Mouse (Mus musculus) CH12.LX (cell line): ENCODE data around the gene Pelo. TPM values are rescaled to one million over a fixed set of nuclear protein-coding genes. Genes with fewer than 3 reads are reported as not detected.
A peak's percentile ranks its signal among the peaks of the same experiment; 100 is the strongest.

Source experiments
- DNase-seq: peaks from one replicate; pipeline ENCODE4 v3.0.0-alpha.2; 2013; ENCODE audit errors: extremely low read depth
- H3K27ac ChIP-seq: 2 replicates; pipeline ENCODE4 v1.5.1; 2012; ENCODE audit warnings: low read depth, mild to moderate bottlenecking, control low read depth, moderate library complexity; ENCODE audit not compliant: insufficient read depth
- H3K27me3 ChIP-seq: replicated peaks from 2 replicates; pipeline ENCODE3; 2012; ENCODE audit warnings: inconsistent platforms
- H3K36me3 ChIP-seq, 2 experiments: replicated peaks in 1 of 2; 2 replicates each; pipeline versions ENCODE3 to v1.6.1; 2012; ENCODE audit warnings: inconsistent platforms in 1 of 2, low read length in 1 of 2, mild to moderate bottlenecking in 1 of 2, mixed read lengths in 1 of 2, moderate library complexity in 1 of 2; ENCODE audit not compliant: control insufficient read depth in 1 of 2, insufficient read depth in 1 of 2
- H3K4me1 ChIP-seq, 2 experiments: 2 replicates each; pipeline ENCODE4 v1.6.1; 2012; ENCODE audit warnings: inconsistent platforms in 1 of 2, moderate library complexity in 1 of 2; ENCODE audit not compliant: insufficient read depth in 2 of 2, control insufficient read depth in 1 of 2
- H3K4me2 ChIP-seq: 2 replicates; pipeline ENCODE4 v1.6.1; 2012; ENCODE audit warnings: low read depth, mild to moderate bottlenecking, control low read depth; ENCODE audit not compliant: poor library complexity, insufficient read depth, severe bottlenecking
- H3K4me3 ChIP-seq, 3 experiments: fragments of 150-350 bp in 1 of 3; sonication (generic) in 1 of 3; replicated peaks in 1 of 3; 2 replicates each; pipeline versions ENCODE3 to v1.5.1; 2011 to 2012; ENCODE audit warnings: low read depth in 2 of 3, low read length in 2 of 3, mild to moderate bottlenecking in 2 of 3, moderate library complexity in 2 of 3, control low read depth in 1 of 3, improper control_type of control experiment in 1 of 3, inconsistent platforms in 1 of 3, mixed read lengths in 1 of 3; ENCODE audit not compliant: poor library complexity in 1 of 3
- H3K79me2 ChIP-seq: replicated peaks from 2 replicates; pipeline ENCODE4 v1.6.1; 2012; ENCODE audit warnings: mild to moderate bottlenecking, moderate library complexity; ENCODE audit not compliant: control insufficient read depth, poor library complexity, insufficient read depth, severe bottlenecking; ENCODE audit errors: extremely low read depth
- H3K9ac ChIP-seq: 2 replicates; pipeline ENCODE4 v1.6.1; 2012; ENCODE audit warnings: low read depth, mild to moderate bottlenecking, control low read depth, moderate library complexity; ENCODE audit not compliant: insufficient read depth
- H3K9me3 ChIP-seq: replicated peaks from 2 replicates; pipeline ENCODE3; 2012; ENCODE audit warnings: low read length, inconsistent platforms, mixed read lengths
- CHD1 ChIP-seq: IDR thresholded peaks from 2 replicates; pipeline ENCODE4 v1.6.1; 2012; ENCODE audit warnings: low read depth, low read length, improper control_type of control experiment, inconsistent platforms
- CHD2 ChIP-seq: IDR thresholded peaks from 2 replicates; pipeline ENCODE4 v1.6.1; 2011; ENCODE audit warnings: low read length, improper control_type of control experiment
- E2F4 ChIP-seq: IDR thresholded peaks from 2 replicates; pipeline ENCODE4 v1.6.1; 2011; ENCODE audit warnings: low read depth, low read length, improper control_type of control experiment; ENCODE audit not compliant: insufficient replicate concordance
- EP300 ChIP-seq: IDR thresholded peaks from 2 replicates; pipeline ENCODE4 v1.6.1; 2011; ENCODE audit warnings: low read length, improper control_type of control experiment
- ETS1 ChIP-seq: conservative IDR thresholded peaks from 2 replicates; pipeline ENCODE4 v1.6.1; 2012; ENCODE audit warnings: low read depth, mild to moderate bottlenecking, inconsistent platforms, low read length, improper control_type of control experiment, moderate library complexity
- GABPA ChIP-seq: IDR thresholded peaks from 2 replicates; pipeline ENCODE4 v1.6.1; 2012; ENCODE audit warnings: low read depth, low read length, improper control_type of control experiment, inconsistent platforms; ENCODE audit not compliant: insufficient replicate concordance
- HCFC1 ChIP-seq: IDR thresholded peaks from 2 replicates; pipeline ENCODE4 v1.6.1; 2012; ENCODE audit warnings: low read depth, mild to moderate bottlenecking, inconsistent platforms, low read length, improper control_type of control experiment
- IRF4 ChIP-seq: IDR thresholded peaks from 2 replicates; pipeline ENCODE4 v1.6.1; 2014; ENCODE audit warnings: low read depth, mild to moderate bottlenecking, inconsistent platforms, low read length, improper control_type of control experiment
- JUN ChIP-seq: IDR thresholded peaks from 2 replicates; pipeline ENCODE4 v1.6.1; 2011; ENCODE audit warnings: low read depth, mild to moderate bottlenecking, low read length, improper control_type of control experiment, moderate library complexity; ENCODE audit not compliant: insufficient read depth
- MAFK ChIP-seq: IDR thresholded peaks from 2 replicates; pipeline ENCODE4 v1.6.1; 2011; ENCODE audit warnings: low read length, improper control_type of control experiment; ENCODE audit not compliant: insufficient replicate concordance
- MAX ChIP-seq: IDR thresholded peaks from 2 replicates; pipeline ENCODE4 v1.6.1; 2011; ENCODE audit warnings: low read length, improper control_type of control experiment
- MXI1 ChIP-seq: IDR thresholded peaks from 2 replicates; pipeline ENCODE4 v1.6.1; 2011; ENCODE audit warnings: mild to moderate bottlenecking, low read depth, low read length, improper control_type of control experiment
- POLR2A ChIP-seq: IDR thresholded peaks from 2 replicates; pipeline ENCODE4 v1.6.1; 2011; ENCODE audit warnings: low read depth, mild to moderate bottlenecking, improper control_type of control experiment, low read length
- POLR2AphosphoS2 ChIP-seq: IDR thresholded peaks from 2 replicates; pipeline ENCODE4 v1.6.1; 2011; ENCODE audit warnings: low read depth, low read length, improper control_type of control experiment
- SIN3A ChIP-seq: IDR thresholded peaks from 2 replicates; pipeline ENCODE4 v1.6.1; 2012; ENCODE audit warnings: low read length, improper control_type of control experiment, inconsistent platforms
- SMC3 ChIP-seq: IDR thresholded peaks from 2 replicates; pipeline ENCODE4 v1.6.1; 2011; ENCODE audit warnings: low read depth, low read length, improper control_type of control experiment
- UBTF ChIP-seq: IDR thresholded peaks from 2 replicates; pipeline ENCODE4 v1.6.1; 2012; ENCODE audit warnings: low read depth, mild to moderate bottlenecking, inconsistent platforms, low read length, improper control_type of control experiment, moderate library complexity
- USF2 ChIP-seq: conservative IDR thresholded peaks from 2 replicates; pipeline ENCODE4 v1.6.1; 2011; ENCODE audit warnings: low read depth, low read length, improper control_type of control experiment
- ZKSCAN1 ChIP-seq: IDR thresholded peaks from 2 replicates; pipeline ENCODE4 v1.6.1; 2012; ENCODE audit warnings: low read depth, inconsistent platforms, low read length, improper control_type of control experiment, borderline replicate concordance
- dilution Hi-C: fragments of 300-500 bp; cut with MboI; formaldehyde crosslinking; loops from 2 replicates; pipeline ENCODE4 v1.14.3; 2020; ENCODE audit warnings: low sequenced_read_pairs; ENCODE audit not compliant: extremely low pct_unique_long_range_greater_than_20kb, extremely low pct_ligation_motif_present
- in situ Hi-C: fragments of 300-500 bp; cut with MboI; formaldehyde crosslinking; loops from 3 replicates; pipeline ENCODE4 v1.14.3; 2019; ENCODE audit warnings: low sequenced_read_pairs, low pct_ligation_motif_present, low pct_unique_long_range_greater_than_20kb, mixed read lengths
- polyA plus RNA-seq: library from polyadenylated mRNA; unstranded; fragments of >175 nt; gene quantifications from 2 replicates; pipeline ENCODE4 v1.2.1, GENCODE M21; 2012; ENCODE audit warnings: low read depth; ENCODE audit not compliant: insufficient read length
- total RNA-seq, 2 experiments: library from RNA; depleted of rRNA; stranded (reverse); fragments of 300-350 nt in 1 of 2; fragments of >200 nt in 1 of 2; gene quantifications; 2 replicates each; pipeline ENCODE4 v1.2.3; 2012 to 2014

Pelo gene
- total and polyA plus RNA-seq, 3 experiments = 18.9 to 46.0 (median 29.7) TPM

DNA sequence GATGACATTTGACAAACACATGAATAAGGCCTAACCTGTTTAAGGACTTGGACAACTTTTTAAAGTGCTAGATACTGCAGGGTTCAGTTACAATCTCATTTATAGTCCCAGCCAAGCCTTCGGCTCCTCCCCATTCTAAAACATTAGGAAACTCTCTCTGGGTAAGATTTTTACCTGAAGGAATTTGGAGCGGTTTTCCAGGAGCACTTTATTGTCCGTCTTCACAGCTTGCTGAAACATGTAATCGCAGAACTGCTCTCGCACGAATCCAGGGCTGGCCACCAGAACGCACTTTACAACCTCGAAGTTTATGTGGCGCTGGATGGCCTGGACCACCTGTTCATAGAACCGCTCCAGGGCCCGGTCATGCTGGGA, 979 bp downstream of the Pelo start:
- no peak for DNase-seq
- dilution Hi-C loops = no loop called here

DNA sequence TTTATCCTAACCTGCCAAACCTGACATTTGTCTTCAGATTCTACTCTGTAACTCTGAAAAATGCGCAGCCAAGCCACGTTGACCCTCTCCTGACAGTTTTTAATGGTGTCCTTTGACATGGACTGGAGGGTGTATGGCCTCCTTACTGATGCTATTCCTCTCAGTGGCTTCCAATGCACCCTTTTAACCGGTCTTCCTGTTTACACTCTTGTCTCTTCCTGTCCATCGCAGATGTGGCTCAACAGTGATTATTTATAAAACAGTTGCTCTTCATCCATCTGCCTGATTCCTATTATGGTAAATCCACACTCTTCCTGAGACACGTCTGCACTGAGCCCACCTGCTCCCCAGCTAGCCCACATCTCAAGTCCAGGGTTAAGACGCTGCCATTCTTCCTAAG, 4.0 kb downstream of the Pelo start:
- Histone ChIP-seq H3K4me2 (no peak overlapping the region), H3K9me3 (no peaks in the 10 kb centered on the region), H3K36me3 (peaks cover 10 to 30% of the 10 kb centered on the region in 2 experiments), H3K4me1 (peaks cover 5 to 24% of the 10 kb centered on the region in 2 experiments; a peak in 3 of 4 replicates), H3K4me3 (no peak overlapping the region), H3K9ac (no peak overlapping the region), H3K27me3 (no peaks in the 10 kb centered on the region), H3K27ac (no peak overlapping the region), H3K79me2 (peaks cover 16% of the 10 kb centered on the region)
- dilution Hi-C loops = no loop called here
- in situ Hi-C loops = no loop called here
- no peak for DNase-seq
- TF ChIP-seq EP300 (no peak), MXI1 (no peak), ZKSCAN1 (no peak), POLR2AphosphoS2 (no peak), MAFK (no peak), MAX (no peak), USF2 (no peak), ETS1 (no peak), JUN (no peak), E2F4 (no peak), CHD2 (no peak), POLR2A (no peak), UBTF (no peak)

More for the DNA sequence above, 979 bp downstream of the Pelo start:
- in situ Hi-C loops = no loop called here
- Histone ChIP-seq H3K4me1 (peaks cover 5 to 25% of the 10 kb centered on the region in 2 experiments; a peak in 3 of 4 replicates), H3K9ac (peak overlapping the region; percentile 93), H3K4me3 (peak overlapping the region; percentile 87 to 99 (median 88)), H3K27me3 (no peaks in the 10 kb centered on the region), H3K4me2 (peak overlapping the region; percentile 64), H3K79me2 (peaks cover 16% of the 10 kb centered on the region), H3K9me3 (no peaks in the 10 kb centered on the region), H3K36me3 (peaks cover 10 to 27% of the 10 kb centered on the region in 2 experiments), H3K27ac (no peak overlapping the region)
- TF ChIP-seq IRF4 (no peak), E2F4 (no peak), GABPA (no peak), SMC3 (no peak), HCFC1 (no peak), CHD1 (peak; percentile 17; the same call in 1 of the 2 replicates), MAX (0 out of 2 replicates have a peak, but pooled peaks have one; percentile 11), MAFK (no peak), SIN3A (peak; percentile 16; the same call in 1 of the 2 replicates)
